Mouse (Mus musculus) Muller cell, postnatal 12 days (primary cell): ENCODE data around the gene Rpl11.
"Not testable (repeated sequence)": the region's sequence is repeated elsewhere in the genome, so short reads cannot be mapped to it uniquely, and the experiment has no call there.

Experiments
- DNase-seq: peaks from one replicate; pipeline ENCODE4 v3.0.0-alpha.2; 2015; ENCODE audit errors: inconsistent ontology term

Rpl11 gene

GRCm38 (mm10) chr4:135980223-135980622 lies 73.0 kb downstream of the Rpl11 start:
- not testable (repeated sequence) for DNase-seq
